In genomic region chr11:3132957-3133356, GRCm38 (mm10) we compare ENCODE assay signal across 8 mouse cellular contexts.
DNase-seq lines count a peak whose midpoint lies in the region; ATAC-seq and TF ChIP-seq lines count a peak whose summit lies in the region.
"Not testable (repeated sequence)": the region's sequence is repeated elsewhere in the genome, so short reads cannot be mapped to it uniquely, and the experiment has no call there.

No protein-coding gene starts in this region.

- not testable (repeated sequence) for TF ChIP-seq CTCF in forebrain, postnatal 0 days (IDR thresholded peaks at IDR 0.05; ENCODE audit: low read depth)

- not testable (repeated sequence) for H3K27ac ChIP-seq in forebrain, postnatal 0 days (ENCODE audit: low read depth, low read length); heart, embryonic 15.5 days; intestine, embryonic 15.5 days; limb, embryonic 14.5 days (replicated peaks; ENCODE audit: low read depth, low read length); lung, embryonic 15.5 days; midbrain, embryonic 15.5 days

- H3K36me3 ChIP-seq in forebrain, postnatal 0 days (ENCODE audit: insufficient read depth); heart, embryonic 15.5 days; intestine, embryonic 15.5 days; limb, embryonic 14.5 days (ENCODE audit: control insufficient read depth, insufficient read depth, low read length); lung, embryonic 15.5 days; midbrain, embryonic 15.5 days (replicated peaks): not testable (repeated sequence)

- H3K9me3 ChIP-seq in forebrain, postnatal 0 days (ENCODE audit: low read length); heart, embryonic 15.5 days (replicated peaks); intestine, embryonic 15.5 days; lung, embryonic 15.5 days: not testable (repeated sequence)
- H3K9me3 ChIP-seq in limb, embryonic 14.5 days (ENCODE audit: control insufficient read depth, low read length), result peaks cover 19% of the 10 kb centered on the region
- H3K9me3 ChIP-seq in midbrain, embryonic 15.5 days, result peaks cover 18% of the 10 kb centered on the region

- not testable (repeated sequence) for H3K9ac ChIP-seq in forebrain, postnatal 0 days; heart, embryonic 15.5 days; intestine, embryonic 15.5 days; limb, embryonic 14.5 days (ENCODE audit: low read depth, low read length, severe bottlenecking); lung, embryonic 15.5 days; midbrain, embryonic 15.5 days

- peak; percentile 41 for DNase-seq in adrenal gland, postnatal 14 days
- not testable (repeated sequence) for DNase-seq in forebrain, postnatal 0 days; limb, embryonic 14.5 days (ENCODE audit: low spot score)
- peak; percentile 26 to 79 for DNase-seq in spleen, postnatal 4 days (ENCODE audit: low spot score in 2 of 2)

- H3K4me2 ChIP-seq in forebrain, postnatal 0 days (ENCODE audit: low read depth); heart, embryonic 15.5 days; intestine, embryonic 15.5 days (replicated peaks); limb, embryonic 14.5 days (replicated peaks; ENCODE audit: low read depth, low read length, severe bottlenecking); lung, embryonic 15.5 days; midbrain, embryonic 15.5 days: not testable (repeated sequence)

- peak; percentile 3; the same call in 1 of the 2 replicates for ATAC-seq in forebrain, postnatal 0 days
- ATAC-seq in heart, embryonic 15.5 days (replicated peaks; ENCODE audit: insufficient number of reproducible peaks, insufficient read depth, low FRiP score, low read depth), result peak; percentile 1; the same call in 1 of the 2 replicates
- ATAC-seq in intestine, embryonic 15.5 days, result peak; percentile 4; the same call in 1 of the 2 replicates
- ATAC-seq in limb, embryonic 14.5 days (ENCODE audit: low FRiP score, low read depth), result peak; percentile 6; the same call in 1 of the 2 replicates
- peak; percentile 3 for ATAC-seq in lung, embryonic 15.5 days (ENCODE audit: borderline replicate concordance, extremely low read depth, low FRiP score, low TSS enrichment)
- peak; percentile 1; the same call in 1 of the 2 replicates for ATAC-seq in midbrain, embryonic 15.5 days (replicated peaks)

- not testable (repeated sequence) for H3K27me3 ChIP-seq in forebrain, postnatal 0 days (ENCODE audit: insufficient read depth, low read length); heart, embryonic 15.5 days; intestine, embryonic 15.5 days (replicated peaks); limb, embryonic 14.5 days (ENCODE audit: control insufficient read depth, insufficient read depth, low read length); lung, embryonic 15.5 days; midbrain, embryonic 15.5 days (replicated peaks)

- not testable (repeated sequence) for H3K4me3 ChIP-seq in forebrain, postnatal 0 days (ENCODE audit: low read depth, low read length); heart, embryonic 15.5 days; intestine, embryonic 15.5 days (replicated peaks); limb, embryonic 14.5 days (replicated peaks; ENCODE audit: low read length); lung, embryonic 15.5 days; midbrain, embryonic 15.5 days

- 85% methylated on average over 3 of the region's 3 CpGs for WGBS in forebrain, postnatal 0 days
- WGBS in heart, embryonic 15.5 days, result 76% methylated on average over 3 of the region's 3 CpGs
- WGBS in intestine, embryonic 15.5 days, result 82% methylated on average over 3 of the region's 3 CpGs
- 84% methylated on average over 3 of the region's 3 CpGs for WGBS in limb, embryonic 14.5 days
- 82% methylated on average over 3 of the region's 3 CpGs for WGBS in lung, embryonic 15.5 days
- 84% methylated on average over 3 of the region's 3 CpGs for WGBS in midbrain, embryonic 15.5 days

- not testable (repeated sequence) for TF ChIP-seq POLR2A in limb, embryonic 14.5 days (IDR thresholded peaks at IDR 0.05; ENCODE audit: borderline replicate concordance, extremely low read depth, insufficient read depth, insufficient read length)

- H3K4me1 ChIP-seq in forebrain, postnatal 0 days (ENCODE audit: insufficient read depth); heart, embryonic 15.5 days (replicated peaks); intestine, embryonic 15.5 days (replicated peaks); limb, embryonic 14.5 days (ENCODE audit: control insufficient read depth, insufficient read depth, low read length); lung, embryonic 15.5 days; midbrain, embryonic 15.5 days: not testable (repeated sequence)
